Mouse (Mus musculus): ENCODE data around the gene Arl4d. TPM values are rescaled to one million over a fixed set of nuclear protein-coding genes. Genes with fewer than 3 reads are reported as not detected.

Gene Arl4d
- total and polyA plus RNA-seq, 3 experiments = 0.59 to 1.2 (median 0.81) TPM

DNA sequence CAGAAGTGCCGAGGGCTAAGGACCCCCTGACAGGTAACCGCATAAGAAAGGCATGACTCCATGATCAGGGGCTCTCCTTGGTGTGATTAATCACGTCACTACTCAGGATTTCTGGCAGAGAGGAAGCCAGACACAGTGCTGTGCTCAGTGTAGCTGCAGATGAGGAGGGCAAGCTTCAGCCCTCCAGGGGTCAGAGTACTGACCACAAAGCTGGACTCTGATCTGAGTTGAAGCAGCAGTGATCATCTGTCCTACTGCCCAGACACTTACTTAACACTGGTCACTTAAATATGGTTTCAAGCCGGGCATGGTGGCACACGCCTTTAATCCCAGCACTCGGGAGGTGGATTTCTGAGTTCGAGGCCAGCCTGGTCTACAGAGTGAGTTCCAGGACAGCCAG lies 4.2 kb upstream of the Arl4d start:
- dilution Hi-C loops (cut with MboI; ENCODE audit: extremely low pct_ligation_motif_present, extremely low pct_unique_long_range_greater_than_20kb, low sequenced_read_pairs) (no loop called here), in situ Hi-C loops (cut with MboI; ENCODE audit: low pct_ligation_motif_present, low pct_unique_long_range_greater_than_20kb, low sequenced_read_pairs) (loop anchor here (5.0 kb wide), 1 partner anchor 71 kb away; the partner anchor contains the start of gene Dhx8)
- Histone ChIP-seq H3K4me3 (replicated peaks in 1 of 3; ENCODE audit: low read depth in 2 of 3, low read length in 2 of 3, poor library complexity in 1 of 3) (no peak overlapping the region), H3K36me3 (replicated peaks in 1 of 2; ENCODE audit: control insufficient read depth in 1 of 2, insufficient read depth in 1 of 2, low read length in 1 of 2) (no peaks in the 10 kb centered on the region), H3K4me2 (ENCODE audit: insufficient read depth, low read depth, poor library complexity, severe bottlenecking) (no peak overlapping the region), H3K27ac (ENCODE audit: insufficient read depth, low read depth) (no peak overlapping the region), H3K27me3 (replicated peaks) (peaks cover 37% of the 10 kb centered on the region), H3K4me1 (ENCODE audit: control insufficient read depth in 1 of 2, insufficient read depth in 2 of 2) (peaks cover 7 to 29% of the 10 kb centered on the region in 2 experiments; a peak in 3 of 4 replicates), H3K79me2 (replicated peaks; ENCODE audit: control insufficient read depth, extremely low read depth, insufficient read depth, poor library complexity, severe bottlenecking) (no peaks in the 10 kb centered on the region), H3K9ac (ENCODE audit: insufficient read depth, low read depth) (no peak overlapping the region), H3K9me3 (replicated peaks; ENCODE audit: low read length) (no peaks in the 10 kb centered on the region)
- no peak for TF ChIP-seq RCOR1 (conservative IDR thresholded peaks at IDR 0.05; ENCODE audit: low read depth, low read length)
- TF ChIP-seq PAX5 (IDR thresholded peaks at IDR 0.05; ENCODE audit: low read length) = no peak
- TF ChIP-seq UBTF (IDR thresholded peaks at IDR 0.05; ENCODE audit: low read depth, low read length) = no peak
- TF ChIP-seq TBP (conservative IDR thresholded peaks at IDR 0.05; ENCODE audit: low read depth, low read length) = no peak
- TF ChIP-seq CTCF (conservative IDR thresholded peaks at IDR 0.05 in 1 of 2, IDR thresholded peaks at IDR 0.05 in 1 of 2; ENCODE audit: low read depth in 2 of 2, low read length in 2 of 2) = no peak
- no peak for TF ChIP-seq NRF1 (IDR thresholded peaks at IDR 0.05; ENCODE audit: low read depth, low read length)
- no peak for TF ChIP-seq RAD21 (IDR thresholded peaks at IDR 0.05; ENCODE audit: low read depth, low read length)
- TF ChIP-seq ZKSCAN1 (IDR thresholded peaks at IDR 0.05; ENCODE audit: borderline replicate concordance, low read depth, low read length) = no peak
- no peak for TF ChIP-seq MAX (IDR thresholded peaks at IDR 0.05; ENCODE audit: low read length)
- TF ChIP-seq HCFC1 (IDR thresholded peaks at IDR 0.05; ENCODE audit: low read depth, low read length) = no peak
- no peak for DNase-seq (ENCODE audit: extremely low read depth)

DNA sequence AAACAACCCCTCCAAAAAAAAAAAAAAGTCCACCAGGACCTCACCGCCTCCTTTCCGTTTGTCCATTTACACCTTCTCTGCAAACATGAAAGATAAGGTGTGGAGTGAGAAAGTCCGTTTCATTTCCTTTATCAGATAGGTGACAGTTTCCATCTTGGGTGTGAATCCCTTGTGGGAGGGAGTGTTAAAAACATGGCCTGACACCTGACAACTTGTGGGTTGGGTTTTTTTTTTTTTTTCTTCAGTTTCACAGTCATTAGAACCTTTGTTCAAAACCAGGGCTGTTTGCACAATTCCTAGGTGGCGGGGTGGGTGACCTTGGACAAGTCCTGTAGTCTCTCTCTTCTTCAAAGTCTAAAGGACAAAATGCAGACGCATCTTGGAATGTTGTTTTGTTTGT lies 3.6 kb upstream of the Arl4d start:
- H3K4me3 ChIP-seq (replicated peaks in 1 of 3; ENCODE audit: low read depth in 2 of 3, low read length in 2 of 3, poor library complexity in 1 of 3) = no peak overlapping the region
- H3K27me3 ChIP-seq (replicated peaks) = peaks cover 38% of the 10 kb centered on the region
- no peaks in the 10 kb centered on the region for H3K36me3 ChIP-seq (replicated peaks in 1 of 2; ENCODE audit: control insufficient read depth in 1 of 2, insufficient read depth in 1 of 2, low read length in 1 of 2)
- in situ Hi-C loops (cut with MboI; ENCODE audit: low pct_ligation_motif_present, low pct_unique_long_range_greater_than_20kb, low sequenced_read_pairs) (loop anchor here (5.0 kb wide), 1 partner anchor 71 kb away; the partner anchor contains the start of gene Dhx8), dilution Hi-C loops (cut with MboI; ENCODE audit: extremely low pct_ligation_motif_present, extremely low pct_unique_long_range_greater_than_20kb, low sequenced_read_pairs) (no loop called here)
- TF ChIP-seq ZNF384 (IDR thresholded peaks at IDR 0.05; ENCODE audit: low read depth, low read length) = peak; percentile 80
- no peak for TF ChIP-seq RAD21 (IDR thresholded peaks at IDR 0.05; ENCODE audit: low read depth, low read length)
- H3K9ac ChIP-seq (ENCODE audit: insufficient read depth, low read depth) = no peak overlapping the region
- H3K4me2 ChIP-seq (ENCODE audit: insufficient read depth, low read depth, poor library complexity, severe bottlenecking) = no peak overlapping the region
- H3K9me3 ChIP-seq (replicated peaks; ENCODE audit: low read length) = no peaks in the 10 kb centered on the region
- H3K4me1 ChIP-seq (ENCODE audit: control insufficient read depth in 1 of 2, insufficient read depth in 2 of 2) = peaks cover 7 to 29% of the 10 kb centered on the region in 2 experiments; a peak in 3 of 4 replicates
- H3K27ac ChIP-seq (ENCODE audit: insufficient read depth, low read depth) = no peak overlapping the region
- no peaks in the 10 kb centered on the region for H3K79me2 ChIP-seq (replicated peaks; ENCODE audit: control insufficient read depth, extremely low read depth, insufficient read depth, poor library complexity, severe bottlenecking)
- no peak for DNase-seq (ENCODE audit: extremely low read depth)

DNA sequence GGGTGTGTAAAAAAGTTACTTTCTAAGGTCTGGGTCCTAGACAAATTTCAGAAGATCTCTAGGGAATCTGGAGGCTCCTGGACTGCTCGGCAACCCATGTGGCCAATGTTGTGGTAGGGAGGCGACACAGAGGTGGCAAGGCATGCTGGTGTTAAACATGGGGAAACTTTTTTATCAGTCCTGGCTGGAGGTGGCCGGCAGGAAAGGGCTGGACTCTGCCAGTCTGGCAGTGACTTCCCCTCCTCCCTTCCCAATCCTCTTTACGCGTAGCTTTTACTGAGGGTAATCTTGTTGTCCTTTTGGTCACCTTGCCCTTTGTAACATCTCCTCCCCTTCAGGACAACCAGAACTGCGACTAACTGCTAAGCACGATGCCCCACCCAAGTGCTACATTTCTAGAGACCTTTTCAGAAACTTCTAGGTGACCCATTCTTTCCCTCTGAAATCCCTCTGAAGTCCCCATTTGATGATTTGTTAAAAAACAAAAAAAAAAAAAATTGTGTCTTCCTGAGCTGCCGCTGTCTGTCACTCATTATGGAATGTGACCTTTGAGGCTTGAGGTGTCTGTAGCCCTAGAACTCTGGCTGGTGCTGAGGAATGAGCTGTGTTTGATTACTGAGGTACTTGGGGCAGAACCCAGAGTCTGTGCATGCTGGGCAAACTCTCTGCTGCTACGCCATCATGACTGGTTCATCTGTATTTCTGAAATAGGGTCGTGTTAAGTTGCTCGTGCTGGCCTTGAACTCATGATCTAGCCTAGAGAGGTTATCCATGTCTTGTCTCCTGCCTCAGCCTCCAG lies 1.9 kb upstream of the Arl4d start:
- Histone ChIP-seq H3K27me3 (replicated peaks) (peaks cover 48% of the 10 kb centered on the region), H3K4me1 (ENCODE audit: control insufficient read depth in 1 of 2, insufficient read depth in 2 of 2) (peaks cover 5 to 22% of the 10 kb centered on the region in 2 experiments; a peak in 3 of 4 replicates), H3K36me3 (replicated peaks in 1 of 2; ENCODE audit: control insufficient read depth in 1 of 2, insufficient read depth in 1 of 2, low read length in 1 of 2) (no peaks in the 10 kb centered on the region), H3K9ac (ENCODE audit: insufficient read depth, low read depth) (no peak overlapping the region), H3K4me2 (ENCODE audit: insufficient read depth, low read depth, poor library complexity, severe bottlenecking) (no peak overlapping the region), H3K9me3 (replicated peaks; ENCODE audit: low read length) (no peaks in the 10 kb centered on the region), H3K27ac (ENCODE audit: insufficient read depth, low read depth) (no peak overlapping the region), H3K79me2 (replicated peaks; ENCODE audit: control insufficient read depth, extremely low read depth, insufficient read depth, poor library complexity, severe bottlenecking) (no peaks in the 10 kb centered on the region), H3K4me3 (replicated peaks in 1 of 3; ENCODE audit: low read depth in 2 of 3, low read length in 2 of 3, poor library complexity in 1 of 3) (no peak overlapping the region)
- in situ Hi-C loops (cut with MboI; ENCODE audit: low pct_ligation_motif_present, low pct_unique_long_range_greater_than_20kb, low sequenced_read_pairs) (loop anchor here (5.0 kb wide), 1 partner anchor 69 kb away; the partner anchor contains the start of gene Dhx8), dilution Hi-C loops (cut with MboI; ENCODE audit: extremely low pct_ligation_motif_present, extremely low pct_unique_long_range_greater_than_20kb, low sequenced_read_pairs) (no loop called here)
- no peak for DNase-seq (ENCODE audit: extremely low read depth)
- TF ChIP-seq PAX5 (IDR thresholded peaks at IDR 0.05; ENCODE audit: low read length) (no peak), ETS1 (conservative IDR thresholded peaks at IDR 0.05; ENCODE audit: low read depth, low read length) (no peak), HCFC1 (IDR thresholded peaks at IDR 0.05; ENCODE audit: low read depth, low read length) (no peak), POLR2A (IDR thresholded peaks at IDR 0.05; ENCODE audit: low read depth, low read length) (no peak), ZC3H11A (IDR thresholded peaks at IDR 0.05; ENCODE audit: low read depth, low read length) (no peak), JUND (conservative IDR thresholded peaks at IDR 0.05; ENCODE audit: low read depth, low read length) (no peak), CHD2 (IDR thresholded peaks at IDR 0.05; ENCODE audit: low read length) (no peak), NRF1 (IDR thresholded peaks at IDR 0.05; ENCODE audit: low read depth, low read length) (no peak), ZNF384 (IDR thresholded peaks at IDR 0.05; ENCODE audit: low read depth, low read length) (no peak), MAZ (IDR thresholded peaks at IDR 0.05; ENCODE audit: low read depth, low read length) (no peak), CHD1 (IDR thresholded peaks at IDR 0.05; ENCODE audit: low read depth, low read length) (no peak), JUN (IDR thresholded peaks at IDR 0.05; ENCODE audit: insufficient read depth, low read depth, low read length) (no peak)

Data from CH12.LX (cell line).